Mouse (Mus musculus) Muller cell, postnatal 12 days (primary cell): ENCODE results near the gene Tecpr2.

Experiments
- DNase-seq: peaks from one replicate; pipeline ENCODE4 v3.0.0-alpha.2; 2015; ENCODE audit errors: inconsistent ontology term

The Tecpr2 gene

GRCm38 (mm10) chr12:111007134-111008103 lies 118.4 kb downstream of the Tecpr2 start:
- peak; percentile 42 for DNase-seq

GRCm38 (mm10) chr12:111008500-111009490 lies 119.7 kb downstream of the Tecpr2 start:
- no peak for DNase-seq

GRCm38 (mm10) chr12:111009615-111010257 lies 120.7 kb downstream of the Tecpr2 start:
- DNase-seq = no peak

- DNase-seq = no peak
These were observed 127.7 kb downstream of the Tecpr2 start for GRCm38 (mm10) chr12:111016807-111017206.

- no peak for DNase-seq
These were observed 129.0 kb downstream of the Tecpr2 start for GRCm38 (mm10) chr12:111018068-111018467.

- DNase-seq = no peak
These were observed 130.0 kb downstream of the Tecpr2 start for GRCm38 (mm10) chr12:111019086-111019485.

GRCm38 (mm10) chr12:111021138-111021537 lies 132.1 kb downstream of the Tecpr2 start:
- DNase-seq = no peak

GRCm38 (mm10) chr12:111021577-111021976 lies 132.5 kb downstream of the Tecpr2 start:
- DNase-seq = no peak
